Comparison of ENCODE assay signal across 15 mouse cellular contexts in genomic region chr19:25802692-25803091, GRCm38 (mm10).
"Had no signal": no experiment of that assay in that cellular context is flagged by ENCODE, and none has a peak within 500 bp of the region (broad histone marks: within the 10 kb centered on the region; RNA-seq: fewer than 3 reads in every experiment).

No protein-coding gene starts in this region.

- H3K4me3 ChIP-seq: neural tube, embryonic 15.5 days; stomach, embryonic 15.5 days had no signal

- H3K4me1 ChIP-seq: neural tube, embryonic 15.5 days; stomach, embryonic 15.5 days had no signal

- DNase-seq: retina, postnatal 1 day; right cerebral cortex, adult 18-20 months; right cerebral cortex, postnatal 14 days; right cerebral cortex, postnatal 25 days; right cerebral cortex, postnatal 4 days; spleen, adult 18-20 months; thymus, adult 18-20 months; thymus, adult 2 months; thymus, postnatal 14 days; thymus, postnatal 25 days; thymus, postnatal 36 days; thymus, postnatal 4 days had no signal

- H3K4me2 ChIP-seq: neural tube, embryonic 15.5 days; stomach, embryonic 15.5 days had no signal

- H3K27ac ChIP-seq: neural tube, embryonic 15.5 days; stomach, embryonic 15.5 days; stomach, postnatal 0 days had no signal

- H3K9me3 ChIP-seq: neural tube, embryonic 15.5 days; stomach, embryonic 15.5 days had no signal

- H3K9ac ChIP-seq: neural tube, embryonic 15.5 days; stomach, embryonic 15.5 days had no signal

- H3K36me3 ChIP-seq: neural tube, embryonic 15.5 days; stomach, embryonic 15.5 days had no signal

- H3K27me3 ChIP-seq: neural tube, embryonic 15.5 days; stomach, embryonic 15.5 days had no signal
